Mouse (Mus musculus) midbrain, embryonic 16.5 days (tissue): Measurements from ENCODE around the gene Vmn1r207-ps. TPM values are rescaled to one million over a fixed set of nuclear protein-coding genes. Genes with fewer than 3 reads are reported as not detected.
"Not testable (repeated sequence)": the region's sequence is repeated elsewhere in the genome, so short reads cannot be mapped to it uniquely, and the experiment has no call there.

ENCODE experiments used
- ATAC-seq: fragments of 200-750 bp; cut with Nextera tagmentation; 2 replicates; pipeline ENCODE4 v1.8.0; 2017; ENCODE audit warnings: moderate TSS enrichment
- H3K27ac ChIP-seq: fragments of 300-500 bp; sonication (generic); 2 replicates; pipeline ENCODE4 v1.5.1; 2014; ENCODE audit warnings: mild to moderate bottlenecking, low read length, mixed read lengths
- H3K27me3 ChIP-seq: fragments of 300-500 bp; sonication (generic); 2 replicates; pipeline ENCODE4 v1.6.1; 2014; ENCODE audit warnings: low read depth, low read length, mixed read lengths; ENCODE audit not compliant: control insufficient read depth, insufficient read depth
- H3K36me3 ChIP-seq: fragments of 300-500 bp; sonication (generic); 2 replicates; pipeline ENCODE4 v1.6.1; 2014; ENCODE audit warnings: mild to moderate bottlenecking, low read length, moderate library complexity, mixed read lengths; ENCODE audit not compliant: control insufficient read depth, insufficient read depth
- H3K4me1 ChIP-seq: fragments of 300-500 bp; sonication (generic); 2 replicates; pipeline ENCODE4 v1.6.1; 2014; ENCODE audit warnings: mild to moderate bottlenecking, low read length, mixed read lengths; ENCODE audit not compliant: control insufficient read depth, insufficient read depth
- H3K4me2 ChIP-seq: fragments of 300-500 bp; sonication (generic); 2 replicates; pipeline ENCODE4 v1.6.1; 2014; ENCODE audit warnings: mild to moderate bottlenecking, low read length, mixed read lengths
- H3K4me3 ChIP-seq: fragments of 300-500 bp; sonication (generic); 2 replicates; pipeline ENCODE4 v1.5.1; 2014; ENCODE audit warnings: low read depth, mild to moderate bottlenecking, low read length, moderate library complexity, mixed read lengths
- H3K9ac ChIP-seq: fragments of 300-500 bp; sonication (generic); 2 replicates; pipeline ENCODE4 v1.6.1; 2014; ENCODE audit warnings: low read depth, low read length, mixed read lengths
- H3K9me3 ChIP-seq: fragments of 300-500 bp; sonication (generic); replicated peaks from 2 replicates; pipeline ENCODE4 v1.6.1; 2014; ENCODE audit warnings: mild to moderate bottlenecking, low read length, mixed read lengths; ENCODE audit not compliant: control insufficient read depth, poor library complexity, severe bottlenecking
- WGBS: fragments of 180-500 bp; shearing (Covaris S2); extraction: QIAGEN DNeasy Blood & Tissue Kit; methylation state at CpG from one replicate; pipeline ENCODE4 v1.1.7; 2014; 5-methylcytosine and 5-hydroxymethylcytosine counted together
- polyA plus RNA-seq: library from polyadenylated mRNA; unstranded; fragments of >200 nt; fragmentation: Nextera tagmentation; extraction: Ambion mirVana; gene quantifications from 2 replicates; pipeline ENCODE4 v1.2.1, GENCODE M21; 2015

Vmn1r207-ps gene
- polyA plus RNA-seq = not detected in 2 replicates

DNA sequence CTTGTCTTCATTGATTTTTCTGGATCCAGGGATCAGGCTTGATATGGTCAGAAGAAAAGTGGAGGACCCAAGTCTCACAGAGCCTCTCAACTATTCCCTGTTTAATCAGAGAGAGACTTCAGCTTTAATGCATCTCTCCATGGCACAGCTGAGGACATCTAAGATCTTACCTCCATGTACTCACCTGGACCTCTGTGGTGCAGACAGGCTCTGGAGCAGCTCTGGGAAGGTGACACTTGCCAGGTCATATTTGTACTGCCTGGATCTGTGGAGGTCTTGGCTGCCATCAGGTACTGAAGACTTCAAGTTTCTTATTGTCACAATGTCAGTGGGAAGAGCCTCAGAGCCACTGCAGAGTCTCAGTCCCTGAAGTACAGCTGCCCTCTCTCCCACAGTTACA is at the start of gene Vmn1r207-ps:
Gene Vmn1r207-ps, minus strand, starts transcription at position 101 of the 400 bp plus-strand sequence.
- not testable (repeated sequence) for H3K27ac ChIP-seq, H3K9ac ChIP-seq, ATAC-seq, H3K4me1 ChIP-seq, H3K4me3 ChIP-seq, H3K9me3 ChIP-seq, H3K4me2 ChIP-seq, H3K27me3 ChIP-seq, H3K36me3 ChIP-seq

DNA sequence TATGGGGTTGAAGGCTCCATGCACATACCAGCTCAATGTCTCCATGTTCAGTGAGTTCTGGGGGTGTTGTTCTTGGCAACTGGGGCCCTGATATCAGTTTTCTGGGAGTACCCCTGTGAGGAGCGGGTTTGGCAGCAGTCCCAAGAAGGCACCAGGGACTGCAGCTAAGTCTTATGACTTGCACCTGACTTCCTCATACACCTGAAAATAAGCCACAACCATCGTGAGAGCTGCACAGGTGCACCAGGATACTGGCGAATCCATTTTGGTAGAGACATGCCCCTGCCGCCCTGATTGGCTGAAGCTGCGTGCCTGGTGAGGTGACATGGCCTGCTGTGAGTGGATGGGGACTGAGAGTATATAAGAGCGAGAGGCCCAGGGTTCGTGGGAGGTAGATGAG is 47.9 kb upstream of the Vmn1r207-ps start, which contains the start of gene Vmn1r208:
Gene Vmn1r208, minus strand, starts transcription at position 101 of the 400 bp plus-strand sequence.
- H3K36me3 ChIP-seq, H3K4me1 ChIP-seq, H3K4me3 ChIP-seq, H3K27me3 ChIP-seq, ATAC-seq, H3K9me3 ChIP-seq, H3K27ac ChIP-seq, H3K9ac ChIP-seq, H3K4me2 ChIP-seq: not testable (repeated sequence)
- no CpG with 5 or more reads among the region's 7 CpGs for WGBS

DNA sequence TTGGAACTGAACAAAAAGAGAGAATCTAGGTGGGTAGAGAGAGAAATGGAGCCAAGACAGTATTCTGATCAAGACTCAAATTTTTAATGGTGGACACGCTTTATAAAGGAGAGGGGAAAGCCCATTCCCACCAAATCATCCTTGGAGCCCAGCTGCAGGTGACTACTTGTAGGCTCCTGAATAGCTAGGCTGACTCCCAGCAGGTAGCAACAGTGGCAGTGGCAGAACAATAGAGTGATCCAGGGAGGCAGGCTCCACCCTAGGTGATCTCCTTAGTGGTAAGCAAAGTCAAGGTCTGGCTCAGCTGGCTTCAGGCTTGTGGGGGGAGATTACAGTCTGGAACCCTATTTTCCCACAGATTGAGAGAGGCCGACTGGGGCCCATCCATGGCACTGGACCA is 42.2 kb upstream of the Vmn1r207-ps start:
- not testable (repeated sequence) for ATAC-seq, H3K27me3 ChIP-seq, H3K27ac ChIP-seq, H3K9ac ChIP-seq, H3K4me2 ChIP-seq, H3K4me1 ChIP-seq, H3K4me3 ChIP-seq, H3K36me3 ChIP-seq, H3K9me3 ChIP-seq
- 82% methylated on average over 1 of the region's 2 CpGs for WGBS

DNA sequence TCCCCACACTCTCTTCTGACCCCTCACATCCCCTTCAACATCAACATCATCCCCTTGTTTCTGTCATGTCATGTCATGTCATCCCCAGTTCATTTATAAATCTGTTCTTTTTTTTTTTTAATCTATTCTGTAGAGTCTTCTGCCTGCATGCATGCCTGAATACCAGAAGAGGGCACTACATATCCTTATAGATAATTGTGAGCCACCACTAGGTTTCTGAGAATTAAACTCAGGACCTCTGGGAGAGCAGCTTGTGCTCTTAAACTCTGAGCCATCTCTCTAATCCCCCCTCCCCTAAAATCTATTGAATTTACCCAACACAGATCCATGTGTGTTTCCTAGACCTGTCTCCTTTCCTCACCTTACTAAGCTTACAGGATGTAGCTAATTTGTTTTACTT is 18.1 kb upstream of the Vmn1r207-ps start:
- Histone ChIP-seq H3K9me3 (no peaks in the 10 kb centered on the region), H3K9ac (no peak overlapping the region), H3K27ac (no peak overlapping the region), H3K4me1 (no peaks in the 10 kb centered on the region), H3K4me3 (no peak overlapping the region), H3K27me3 (no peaks in the 10 kb centered on the region), H3K4me2 (no peak overlapping the region), H3K36me3 (no peaks in the 10 kb centered on the region)
- no peak for ATAC-seq

DNA sequence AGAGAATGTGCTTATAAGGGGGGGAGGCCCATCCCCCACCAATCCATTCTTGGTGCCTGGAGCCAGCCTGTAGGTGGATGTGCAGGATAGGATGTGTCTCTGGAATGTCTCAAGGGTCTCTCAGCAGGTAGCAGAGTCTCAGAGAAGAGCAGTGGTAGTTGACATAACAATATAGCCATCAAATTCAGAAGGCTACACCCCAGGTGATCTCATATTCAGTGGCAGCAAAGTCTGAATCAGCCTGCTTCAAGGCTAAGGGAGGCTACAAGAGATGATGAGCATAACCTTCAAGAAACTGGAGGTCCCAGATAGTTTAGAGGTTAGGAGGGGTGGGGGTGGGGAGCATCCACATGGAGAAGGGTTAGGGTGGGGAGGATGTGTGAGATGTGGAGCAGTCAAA is 22.5 kb downstream of the Vmn1r207-ps start:
- not testable (repeated sequence) for H3K9ac ChIP-seq, H3K4me2 ChIP-seq, H3K9me3 ChIP-seq, H3K4me3 ChIP-seq, H3K36me3 ChIP-seq, ATAC-seq, H3K27ac ChIP-seq, H3K27me3 ChIP-seq, H3K4me1 ChIP-seq

DNA sequence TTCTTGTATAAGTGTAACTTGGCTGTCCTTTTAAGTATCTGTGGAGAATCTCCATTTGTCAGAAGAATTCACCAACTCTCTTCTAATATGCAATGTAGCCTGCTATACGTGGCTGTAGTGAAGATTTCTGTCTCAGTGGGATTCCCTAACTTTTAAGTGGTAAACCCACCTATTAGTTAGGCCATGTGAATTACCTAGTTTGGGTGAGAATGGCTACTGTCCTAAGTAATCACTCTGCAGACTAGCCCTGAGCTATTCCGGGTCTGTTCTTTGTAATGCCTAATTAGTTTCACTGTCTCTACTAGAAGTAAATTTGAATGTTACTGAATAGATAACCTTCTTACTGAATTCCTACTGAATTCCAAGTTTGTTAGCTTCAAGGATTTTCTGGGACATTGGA is 26.5 kb downstream of the Vmn1r207-ps start:
- H3K27ac ChIP-seq, H3K4me1 ChIP-seq, ATAC-seq, H3K4me2 ChIP-seq, H3K9me3 ChIP-seq, H3K9ac ChIP-seq, H3K4me3 ChIP-seq, H3K36me3 ChIP-seq, H3K27me3 ChIP-seq: not testable (repeated sequence)
- 43% methylated on average over 2 of the region's 2 CpGs for WGBS

Other genes with a start within 250 kb of the Vmn1r207-ps start
- not detected in 2 replicates for gene Vmn1r202, start 224.2 kb downstream of the Vmn1r207-ps start, polyA plus RNA-seq
- not detected in 2 replicates for gene Vmn1r203, start 211.5 kb downstream of the Vmn1r207-ps start, polyA plus RNA-seq
- not detected in 2 replicates for gene Vmn1r204, start 176.4 kb downstream of the Vmn1r207-ps start, polyA plus RNA-seq
- gene Vmn1r205, start 136.6 kb downstream of the Vmn1r207-ps start, polyA plus RNA-seq = not detected in 2 replicates
- not detected in 2 replicates for gene Vmn1r206, start 105.4 kb downstream of the Vmn1r207-ps start, polyA plus RNA-seq
- not detected in 2 replicates for gene Vmn1r208, start 47.8 kb upstream of the Vmn1r207-ps start, polyA plus RNA-seq
- not detected in 2 replicates for gene Vmn1r209, start 80.1 kb upstream of the Vmn1r207-ps start, polyA plus RNA-seq
- not detected in 2 replicates for gene Vmn1r210, start 101.7 kb upstream of the Vmn1r207-ps start, polyA plus RNA-seq
- not detected in 2 replicates for gene Vmn1r211, start 127.9 kb upstream of the Vmn1r207-ps start, polyA plus RNA-seq
- gene Vmn1r212, start 154.6 kb upstream of the Vmn1r207-ps start, polyA plus RNA-seq = not detected in 2 replicates